Mouse (Mus musculus): ENCODE results near the gene Acacb. TPM values are rescaled to one million over a fixed set of nuclear protein-coding genes. Genes with fewer than 3 reads are reported as not detected.
A peak's percentile ranks its signal among the peaks of the same experiment; 100 is the strongest.

The Acacb gene
- polyA plus RNA-seq, 1 experiment from 2014 or later, result 1.8 TPM

DNA sequence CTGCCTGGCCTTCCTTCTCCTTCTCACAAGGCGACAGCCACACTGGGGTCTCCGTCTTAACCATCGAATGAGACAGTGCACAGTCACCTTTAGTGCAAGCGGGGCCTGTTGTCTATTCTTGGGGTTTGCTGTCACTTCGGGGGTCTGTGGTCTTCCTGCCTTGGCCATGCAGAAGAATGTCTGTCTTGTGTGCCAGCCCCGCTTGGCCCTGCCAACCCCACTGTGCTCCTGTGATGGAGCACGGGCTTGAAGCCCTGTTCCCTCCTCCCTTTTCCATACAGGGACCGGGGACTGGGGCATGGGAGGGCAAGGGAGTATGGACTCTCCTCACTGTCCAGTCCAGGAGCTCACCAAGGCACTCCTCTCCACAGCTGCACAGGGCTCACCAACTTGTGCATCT lies 118.5 kb downstream of the Acacb start:
- Histone ChIP-seq H3K4me1 (replicated peaks) (peaks cover 44% of the 10 kb centered on the region), H3K4me3 (no peak overlapping the region), H3K9me3 (no peaks in the 10 kb centered on the region), H3K27ac (0 out of 2 replicates have a peak overlapping the region, but pooled peaks have one; percentile 6), H3K27me3 (ENCODE audit: insufficient read depth, poor library complexity, severe bottlenecking) (peaks cover 53% of the 10 kb centered on the region), H3K36me3 (no peaks in the 10 kb centered on the region)
- WGBS, result 87% methylated on average over 8 of the region's 8 CpGs
- no peak for DNase-seq (ENCODE audit: low spot score)

DNA sequence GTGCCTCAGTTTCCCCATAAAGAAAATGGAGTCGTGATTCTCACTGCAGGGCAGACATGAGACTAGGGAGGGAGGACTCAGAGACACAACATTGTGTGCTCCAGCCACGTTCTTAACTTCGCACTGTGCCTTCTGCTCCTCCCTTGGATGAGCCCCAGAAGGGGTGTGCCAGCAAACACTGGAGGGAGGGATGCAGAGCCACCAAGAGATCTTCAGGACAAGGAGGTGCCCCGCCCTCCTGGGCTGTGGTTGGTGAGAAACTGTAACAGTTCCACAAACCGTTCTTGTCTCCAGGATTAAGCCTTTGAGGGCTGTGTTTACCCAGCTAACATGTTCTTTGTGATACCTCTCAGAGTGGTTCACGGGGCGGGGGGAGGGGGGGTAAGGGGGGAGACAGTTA lies 122.3 kb downstream of the Acacb start:
- WGBS, result 49% methylated on average over 7 of the region's 7 CpGs
- H3K36me3 ChIP-seq, result no peaks in the 10 kb centered on the region
- peaks cover 59% of the 10 kb centered on the region for H3K4me1 ChIP-seq (replicated peaks)

DNA sequence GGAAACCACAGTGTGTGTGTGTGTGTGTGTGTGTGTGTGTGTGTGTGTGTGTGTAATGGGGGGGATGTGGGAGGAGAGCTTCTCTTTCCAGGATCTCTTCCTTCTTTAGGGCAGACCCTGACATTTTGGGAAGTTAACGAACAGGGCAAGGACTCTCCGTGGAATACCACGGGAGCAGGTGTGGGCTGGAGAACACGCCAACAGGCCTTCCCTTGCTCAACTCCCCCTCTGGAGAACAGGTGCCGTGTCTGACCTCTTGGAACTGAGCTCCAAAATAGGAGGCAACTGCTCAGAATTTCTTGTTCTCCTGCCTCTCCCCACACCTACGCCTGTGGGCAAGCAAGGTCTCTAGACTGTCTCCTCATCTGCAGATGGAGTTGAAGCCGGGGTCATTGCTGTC lies 123.2 kb downstream of the Acacb start:
- Histone ChIP-seq H3K4me3 (no peak overlapping the region), H3K9me3 (no peaks in the 10 kb centered on the region), H3K4me1 (replicated peaks) (peaks cover 59% of the 10 kb centered on the region), H3K27ac (no peak overlapping the region), H3K36me3 (no peaks in the 10 kb centered on the region), H3K27me3 (ENCODE audit: insufficient read depth, poor library complexity, severe bottlenecking) (peaks cover 94% of the 10 kb centered on the region)
- no peak for DNase-seq (ENCODE audit: low spot score)
- WGBS, result 71% methylated on average over 7 of the region's 7 CpGs

More for the DNA sequence above, 122.3 kb downstream of the Acacb start:
- Histone ChIP-seq H3K4me3 (no peak overlapping the region), H3K9me3 (no peaks in the 10 kb centered on the region), H3K27ac (no peak overlapping the region), H3K27me3 (ENCODE audit: insufficient read depth, poor library complexity, severe bottlenecking) (peaks cover 85% of the 10 kb centered on the region)
- DNase-seq (ENCODE audit: low spot score), result no peak

DNA sequence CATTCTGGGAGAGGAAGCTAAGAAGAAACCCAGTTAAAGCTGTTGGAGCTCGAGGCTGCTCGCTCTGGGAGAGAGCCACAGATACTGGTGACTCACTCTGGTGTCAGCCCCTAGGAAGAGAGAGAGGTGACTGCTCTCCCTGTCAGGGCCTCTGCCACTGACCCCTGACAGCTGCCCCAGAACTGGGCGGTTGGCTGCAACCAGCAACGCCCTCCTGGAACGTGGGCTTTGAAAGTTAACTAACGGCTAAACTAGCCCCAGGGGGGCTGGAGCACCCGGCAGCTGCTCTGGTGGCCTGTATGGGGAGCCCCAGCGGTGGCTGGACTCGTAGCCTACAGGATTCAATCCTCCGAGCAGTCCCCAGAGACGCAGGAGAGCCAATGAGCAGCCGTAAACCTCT lies 123.6 kb downstream of the Acacb start:
- WGBS, result 19% methylated on average over 12 of the region's 12 CpGs
- no peaks in the 10 kb centered on the region for H3K9me3 ChIP-seq
- no peak overlapping the region for H3K4me3 ChIP-seq
- no peaks in the 10 kb centered on the region for H3K36me3 ChIP-seq
- H3K27me3 ChIP-seq (ENCODE audit: insufficient read depth, poor library complexity, severe bottlenecking), result peaks cover 95% of the 10 kb centered on the region
- no peak for DNase-seq (ENCODE audit: low spot score)
- H3K27ac ChIP-seq, result no peak overlapping the region
- peaks cover 59% of the 10 kb centered on the region for H3K4me1 ChIP-seq (replicated peaks)

DNA sequence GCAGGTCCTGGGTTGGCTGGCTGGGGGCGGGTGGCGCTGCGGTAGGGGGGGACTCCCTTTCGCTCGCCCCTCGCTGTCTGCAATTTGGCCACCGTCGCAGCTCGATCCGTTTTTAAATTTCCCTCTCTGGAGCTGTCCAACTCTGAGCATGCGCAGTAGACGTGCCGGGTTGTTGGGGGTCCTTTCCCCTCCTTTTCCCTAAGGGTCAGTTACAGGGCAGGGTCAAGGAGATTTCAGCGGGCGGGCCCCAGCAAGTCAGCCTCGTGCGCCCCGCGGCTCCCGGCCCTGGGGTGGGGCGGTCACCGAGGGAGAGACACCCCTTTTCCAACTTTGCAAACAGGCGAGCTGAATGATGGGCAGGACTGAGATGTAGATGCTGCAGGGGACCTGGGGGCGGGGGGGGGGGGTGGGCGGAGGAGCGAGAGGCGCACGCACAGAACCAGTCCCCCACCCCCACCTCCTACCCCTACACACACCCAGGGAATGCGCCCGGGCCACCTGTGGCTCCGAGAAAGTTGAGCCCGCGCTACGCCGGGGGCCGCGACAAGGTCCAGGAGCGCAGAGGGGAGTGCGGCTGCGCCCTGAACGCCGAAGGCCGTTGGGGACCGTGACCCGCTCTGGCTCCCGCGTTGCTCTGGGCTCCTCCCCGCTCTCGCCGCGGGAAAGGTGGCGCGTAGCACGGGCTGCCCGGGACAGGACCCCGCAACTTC lies 127.5 kb downstream of the Acacb start, which contains the start of gene Foxn4:
Gene Foxn4, minus strand, starts transcription at position 115 of the 710 bp plus-strand sequence.
- H3K27me3 ChIP-seq (ENCODE audit: insufficient read depth, poor library complexity, severe bottlenecking), result peaks cover 100% of the 10 kb centered on the region
- peak within 1 kb of the TSS; percentile 53 for H3K27ac ChIP-seq
- H3K4me1 ChIP-seq (replicated peaks), result peaks cover 65% of the 10 kb centered on the region
- peak; percentile 58 for DNase-seq (ENCODE audit: low spot score)
- no peaks in the 10 kb centered on the region for H3K36me3 ChIP-seq
- no peaks in the 10 kb centered on the region for H3K9me3 ChIP-seq
- under 1% methylated on average over 52 of the region's 56 CpGs for WGBS
- H3K4me3 ChIP-seq, result peak within 1 kb of the TSS; percentile 55

DNA sequence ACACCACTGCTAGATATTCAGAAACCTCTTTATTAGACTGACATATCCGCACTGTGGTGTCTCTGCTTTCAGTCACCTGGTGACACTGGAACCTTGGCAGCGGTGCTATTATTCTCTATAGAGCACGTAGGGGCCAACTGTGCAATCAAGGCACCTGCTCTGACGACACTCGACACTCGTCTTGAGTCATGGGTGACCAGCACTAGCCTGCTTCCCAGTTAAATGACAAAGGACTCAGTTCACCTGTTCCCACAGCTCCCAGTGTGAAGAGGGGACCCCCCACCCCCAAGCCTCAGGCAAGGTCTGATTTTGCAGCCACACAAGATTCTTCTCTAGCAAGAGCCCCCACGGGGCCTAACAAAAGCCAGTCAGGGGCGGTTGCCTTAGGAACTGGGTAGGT lies 129.0 kb downstream of the Acacb start:
- Histone ChIP-seq H3K27ac (no peak overlapping the region), H3K4me3 (no peak overlapping the region), H3K36me3 (no peaks in the 10 kb centered on the region), H3K27me3 (ENCODE audit: insufficient read depth, poor library complexity, severe bottlenecking) (peaks cover 99% of the 10 kb centered on the region), H3K9me3 (no peaks in the 10 kb centered on the region), H3K4me1 (replicated peaks) (peaks cover 62% of the 10 kb centered on the region)
- DNase-seq (ENCODE audit: low spot score), result no peak
- WGBS, result 8% methylated on average over 8 of the region's 8 CpGs

DNA sequence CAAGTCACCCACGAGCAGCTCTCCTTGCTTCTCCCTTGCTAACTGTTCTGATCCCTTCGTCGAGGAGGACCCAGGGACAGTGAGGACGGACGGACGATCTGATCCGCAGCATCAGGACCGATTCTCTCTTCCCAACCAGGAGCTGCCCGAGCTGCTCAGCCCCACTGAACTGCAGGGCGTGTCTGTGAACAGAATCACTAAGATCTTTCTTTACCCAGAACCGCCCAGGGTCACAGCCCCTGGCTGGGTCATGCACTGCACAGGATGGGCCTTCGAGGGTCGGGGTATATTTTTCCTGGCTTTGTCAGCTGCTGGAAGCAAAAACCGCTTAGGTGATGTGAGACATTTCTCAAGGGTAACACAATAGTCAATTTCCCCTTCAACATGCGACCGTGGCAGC lies 129.7 kb downstream of the Acacb start:
- DNase-seq (ENCODE audit: low spot score), result peak; percentile 38
- Histone ChIP-seq H3K27ac (no peak overlapping the region), H3K36me3 (no peaks in the 10 kb centered on the region), H3K4me3 (no peak overlapping the region), H3K27me3 (ENCODE audit: insufficient read depth, poor library complexity, severe bottlenecking) (peaks cover 99% of the 10 kb centered on the region), H3K4me1 (replicated peaks) (peaks cover 62% of the 10 kb centered on the region), H3K9me3 (no peaks in the 10 kb centered on the region)
- 18% methylated on average over 16 of the region's 16 CpGs for WGBS

DNA sequence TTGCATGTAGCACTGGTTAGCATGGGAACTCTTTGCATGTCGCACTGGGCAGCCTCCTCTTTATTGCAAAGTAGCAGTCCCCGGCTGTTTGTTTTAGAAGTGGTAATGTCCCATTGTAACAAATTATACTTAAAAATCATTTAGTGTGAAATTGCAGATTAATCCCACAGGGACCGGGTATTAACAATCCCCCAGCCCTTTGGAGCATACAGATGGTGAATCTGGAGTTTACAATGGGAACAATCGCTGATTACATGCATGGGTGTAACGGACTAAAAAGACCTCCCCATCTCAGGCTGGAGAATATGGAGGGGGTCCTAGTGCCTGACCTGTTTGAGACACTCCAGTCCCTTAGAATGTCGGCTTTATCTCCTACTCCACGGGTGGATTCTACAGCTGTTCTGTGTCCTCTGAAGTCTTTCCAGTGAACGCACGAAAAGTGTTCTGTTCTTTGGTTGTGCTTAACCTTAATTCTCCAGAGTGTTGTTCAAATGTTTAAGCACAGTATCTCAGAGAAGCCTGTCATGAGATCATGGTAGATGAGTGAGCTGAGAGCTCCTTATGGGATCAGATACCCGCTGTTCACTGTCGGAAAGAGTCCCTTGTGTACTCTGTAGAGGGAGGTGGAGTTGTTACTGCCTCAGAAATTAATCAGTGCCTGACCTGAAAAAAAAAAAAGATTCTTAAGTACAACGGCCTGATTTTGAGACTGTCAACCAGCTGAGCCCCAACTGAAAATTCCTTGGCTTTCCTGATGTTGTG lies 133.2 kb downstream of the Acacb start:
- no peak for DNase-seq (ENCODE audit: low spot score)
- H3K36me3 ChIP-seq, result no peaks in the 10 kb centered on the region
- WGBS, result 47% methylated on average over 12 of the region's 12 CpGs
- peaks cover 43% of the 10 kb centered on the region for H3K4me1 ChIP-seq (replicated peaks)
- no peaks in the 10 kb centered on the region for H3K9me3 ChIP-seq
- H3K4me3 ChIP-seq, result no peak overlapping the region
- peaks cover 98% of the 10 kb centered on the region for H3K27me3 ChIP-seq (ENCODE audit: insufficient read depth, poor library complexity, severe bottlenecking)
- H3K27ac ChIP-seq, result 0 out of 2 replicates have a peak overlapping the region, but pooled peaks have one; percentile 6

DNA sequence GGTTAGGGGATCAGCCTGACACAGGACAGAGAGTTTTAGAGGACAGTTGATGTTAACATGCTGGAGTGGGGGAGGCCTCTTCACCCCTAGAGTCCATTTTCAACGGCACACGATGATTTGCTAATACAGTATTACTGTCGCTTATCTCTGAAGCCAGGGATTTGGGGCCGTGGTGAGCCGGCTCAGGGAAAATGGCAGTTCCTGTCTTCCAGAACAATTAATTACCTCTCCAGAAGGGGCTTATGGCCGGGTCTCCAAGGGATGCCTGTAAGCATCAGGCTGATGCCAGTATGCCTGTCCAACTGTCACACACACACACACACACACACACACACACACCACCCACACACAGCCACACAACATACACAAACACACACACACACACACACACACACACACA lies 136.0 kb downstream of the Acacb start:
- no peak for DNase-seq (ENCODE audit: low spot score)
- Histone ChIP-seq H3K4me3 (no peak overlapping the region), H3K27ac (no peak overlapping the region), H3K36me3 (no peaks in the 10 kb centered on the region), H3K4me1 (replicated peaks) (peaks cover 27% of the 10 kb centered on the region; the same call in 1 of the 2 replicates), H3K27me3 (ENCODE audit: insufficient read depth, poor library complexity, severe bottlenecking) (peaks cover 92% of the 10 kb centered on the region), H3K9me3 (no peaks in the 10 kb centered on the region)
- WGBS, result 61% methylated on average over 6 of the region's 6 CpGs

DNA sequence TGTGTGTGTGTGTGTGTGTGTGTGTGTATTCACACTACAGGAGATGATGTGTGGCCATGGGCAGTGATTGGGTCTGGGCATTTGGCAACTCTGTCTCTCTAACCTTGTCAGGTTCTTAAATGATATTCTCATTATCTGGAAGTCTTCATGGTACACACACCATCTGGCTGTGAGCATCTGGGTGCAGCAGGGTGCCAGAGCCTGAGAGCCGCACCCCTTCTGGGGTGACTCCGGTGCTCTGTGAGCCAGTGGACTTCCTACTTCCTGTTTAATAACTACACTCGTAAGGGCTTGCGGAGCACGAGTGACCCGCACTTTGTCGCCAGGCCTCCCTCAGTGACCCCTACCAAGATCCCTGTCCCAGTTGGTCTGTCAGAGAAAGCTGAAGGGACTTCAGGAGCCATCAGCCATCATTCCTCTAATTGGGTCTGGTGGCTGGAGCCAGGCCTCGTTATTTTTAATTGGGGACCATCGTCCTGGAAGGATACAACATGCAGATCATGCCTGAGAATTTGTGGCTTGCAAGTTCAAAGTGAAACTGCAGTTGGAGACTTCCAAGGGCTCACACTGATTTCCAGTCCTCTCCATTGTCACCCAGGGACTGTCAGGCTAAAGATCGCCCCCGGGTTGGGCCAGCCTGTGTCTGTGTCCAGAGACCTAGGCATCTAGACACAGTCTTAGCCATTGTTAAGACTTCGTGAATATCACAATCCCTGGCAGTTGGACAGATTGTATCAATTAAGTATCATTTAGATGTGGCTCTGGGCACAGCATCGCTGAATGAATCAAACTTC lies 138.5 kb downstream of the Acacb start:
- H3K4me1 ChIP-seq (replicated peaks), result peaks cover 13% of the 10 kb centered on the region
- no peaks in the 10 kb centered on the region for H3K36me3 ChIP-seq
- peak overlapping the region; percentile 14; the same call in 1 of the 2 replicates for H3K27ac ChIP-seq
- no peaks in the 10 kb centered on the region for H3K9me3 ChIP-seq
- peaks cover 92% of the 10 kb centered on the region for H3K27me3 ChIP-seq (ENCODE audit: insufficient read depth, poor library complexity, severe bottlenecking)
- H3K4me3 ChIP-seq, result no peak overlapping the region
- no peak for DNase-seq (ENCODE audit: low spot score)
- WGBS, result 76% methylated on average over 13 of the region's 13 CpGs

DNA sequence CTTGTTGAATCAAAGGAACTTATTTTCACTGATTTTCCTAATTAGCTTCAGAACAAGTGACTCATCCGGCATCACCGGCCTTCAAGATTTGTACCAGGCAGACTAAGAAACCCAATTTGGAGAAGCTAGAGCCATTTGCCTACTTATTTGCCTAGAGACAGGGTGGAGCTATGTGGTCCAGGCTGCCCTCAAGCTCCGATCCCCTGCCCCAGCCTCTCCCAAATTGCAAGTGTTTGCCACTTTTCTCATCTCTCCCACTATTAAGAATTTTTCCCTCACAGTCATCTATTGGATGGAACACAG lies 139.0 kb downstream of the Acacb start:
- H3K4me3 ChIP-seq, result no peak overlapping the region
- no peak overlapping the region for H3K27ac ChIP-seq
- WGBS, result 93% methylated on average over 3 of the region's 3 CpGs
- peaks cover 17% of the 10 kb centered on the region for H3K4me1 ChIP-seq (replicated peaks)
- no peaks in the 10 kb centered on the region for H3K9me3 ChIP-seq
- no peaks in the 10 kb centered on the region for H3K36me3 ChIP-seq
- peaks cover 93% of the 10 kb centered on the region for H3K27me3 ChIP-seq (ENCODE audit: insufficient read depth, poor library complexity, severe bottlenecking)
- DNase-seq (ENCODE audit: low spot score), result no peak

DNA sequence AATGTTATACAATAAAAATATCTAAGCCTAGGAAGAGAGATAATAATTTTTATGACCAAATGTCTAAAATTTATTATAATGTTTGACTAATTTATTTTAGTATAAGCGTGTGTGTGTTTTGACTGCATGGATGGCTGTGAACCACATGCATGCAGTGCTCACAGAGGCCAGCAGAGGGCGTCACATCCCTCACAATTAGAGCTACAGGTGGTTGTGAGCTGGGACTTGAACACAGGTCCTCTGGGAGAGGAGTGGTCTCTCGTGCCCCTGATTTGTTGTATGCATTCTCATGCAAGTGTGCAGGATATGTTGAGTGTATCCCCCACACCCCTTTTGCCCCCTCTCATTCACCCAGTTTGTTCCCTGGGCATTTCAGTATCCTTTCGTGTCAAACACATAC lies 139.8 kb downstream of the Acacb start:
- H3K27ac ChIP-seq, result no peak overlapping the region
- H3K9me3 ChIP-seq, result no peaks in the 10 kb centered on the region
- H3K27me3 ChIP-seq (ENCODE audit: insufficient read depth, poor library complexity, severe bottlenecking), result peaks cover 92% of the 10 kb centered on the region
- no peaks in the 10 kb centered on the region for H3K36me3 ChIP-seq
- H3K4me1 ChIP-seq (replicated peaks), result peaks cover 17% of the 10 kb centered on the region
- 80% methylated on average over 4 of the region's 4 CpGs for WGBS
- DNase-seq (ENCODE audit: low spot score), result no peak
- no peak overlapping the region for H3K4me3 ChIP-seq

All from hindbrain, embryonic 10.5 days (tissue).